Mouse (Mus musculus): ENCODE data around the gene Arhgap15.

Gene Arhgap15

GRCm38 (mm10) chr2:43923863-43924340, 175.3 kb downstream of the Arhgap15 start:
- DNase-seq (ENCODE audit: low read depth, low spot score), result no peak

DNA sequence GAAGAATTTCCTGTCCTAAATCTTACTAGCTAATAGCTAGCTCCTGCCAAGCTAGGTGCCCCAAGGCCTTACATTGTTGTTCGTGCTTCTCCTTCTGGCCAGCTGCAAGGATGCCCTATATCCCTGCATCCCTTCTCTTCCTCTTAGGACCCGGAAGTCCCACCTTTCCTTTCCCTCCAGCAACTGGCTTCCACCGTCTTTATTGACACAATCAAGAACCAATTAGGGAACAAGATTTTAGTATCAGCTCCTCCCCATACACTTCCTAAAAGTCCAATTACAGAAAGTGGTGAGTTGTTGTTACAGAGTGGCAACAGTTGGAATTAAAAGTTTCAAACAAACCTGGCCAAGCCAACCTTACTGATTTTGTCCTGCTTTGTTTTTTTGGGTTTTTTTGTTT, 183.1 kb downstream of the Arhgap15 start:
- DNase-seq (ENCODE audit: low read depth, low spot score), result peak; percentile 95

DNA sequence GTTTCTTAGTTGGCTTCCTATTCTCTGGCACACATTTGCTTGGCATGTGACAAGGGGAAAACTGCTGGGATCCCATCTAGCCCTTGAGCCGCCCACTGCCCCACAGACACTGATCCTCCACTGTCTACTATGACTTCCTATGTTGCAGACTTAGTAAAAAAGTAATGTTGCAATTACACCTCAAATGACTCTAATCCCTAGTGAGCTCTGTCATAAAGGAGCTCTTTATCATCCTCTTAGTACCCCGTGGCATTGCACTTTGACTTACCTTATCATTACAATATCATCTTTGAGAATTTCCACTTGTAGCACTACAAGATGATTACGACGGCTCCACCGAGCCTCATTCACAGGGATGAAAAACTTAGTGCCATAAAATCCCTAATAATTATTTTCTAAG, 190.6 kb downstream of the Arhgap15 start:
- no peak for DNase-seq (ENCODE audit: low read depth, low spot score)

- DNase-seq (ENCODE audit: low read depth, low spot score), result no peak
These were observed 197.1 kb downstream of the Arhgap15 start for GRCm38 (mm10) chr2:43945679-43946078.

- DNase-seq (ENCODE audit: low read depth, low spot score), result no peak
These were observed 201.3 kb downstream of the Arhgap15 start for GRCm38 (mm10) chr2:43949775-43950492.

GRCm38 (mm10) chr2:43950741-43951140, 202.1 kb downstream of the Arhgap15 start:
- no peak for DNase-seq (ENCODE audit: low read depth, low spot score)

DNA sequence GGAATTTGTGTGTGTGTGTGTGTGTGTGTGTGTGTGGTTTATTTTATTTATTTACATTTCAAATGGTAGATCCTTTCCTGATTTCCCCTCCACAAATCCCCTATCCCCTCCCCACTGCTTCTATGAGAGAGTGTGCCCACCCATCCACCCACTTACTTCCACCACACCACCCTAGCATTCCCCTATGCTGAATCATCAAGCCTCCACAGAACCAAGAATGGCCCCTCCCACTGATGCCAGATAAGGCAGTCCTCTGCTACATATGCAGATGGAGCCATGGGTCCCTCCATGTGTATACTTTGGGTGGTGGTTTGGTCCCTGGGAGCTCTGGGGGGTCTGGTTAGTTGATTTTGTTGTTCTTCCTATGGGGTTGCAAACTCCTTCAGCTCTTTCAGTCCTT, 210.6 kb downstream of the Arhgap15 start:
- DNase-seq (ENCODE audit: low read depth, low spot score), result no peak

GRCm38 (mm10) chr2:43962466-43962865, 213.8 kb downstream of the Arhgap15 start:
- no peak for DNase-seq (ENCODE audit: low read depth, low spot score)

DNA sequence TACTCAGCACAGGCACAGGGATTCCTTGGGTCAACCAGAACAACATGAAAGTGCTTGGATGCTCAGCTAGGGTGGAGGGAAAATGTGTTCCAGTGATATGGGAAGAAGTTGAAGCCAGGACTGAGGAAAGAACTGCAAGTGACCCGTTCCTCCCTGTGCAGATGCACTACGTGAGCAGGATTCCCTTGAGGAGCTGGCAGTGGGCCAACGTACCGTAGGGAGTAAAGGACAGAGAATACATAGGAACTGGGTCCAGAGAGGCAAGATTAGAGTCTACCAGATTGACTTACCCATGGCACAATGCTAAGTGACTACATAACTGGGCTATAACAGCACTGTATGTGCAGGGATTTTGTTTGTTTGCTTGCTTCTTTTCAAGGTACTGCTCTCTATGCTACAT, 220.0 kb downstream of the Arhgap15 start:
- DNase-seq (ENCODE audit: low read depth, low spot score), result no peak

- DNase-seq (ENCODE audit: low read depth, low spot score), result no peak
These were observed 229.1 kb downstream of the Arhgap15 start for GRCm38 (mm10) chr2:43977732-43978131.

DNA sequence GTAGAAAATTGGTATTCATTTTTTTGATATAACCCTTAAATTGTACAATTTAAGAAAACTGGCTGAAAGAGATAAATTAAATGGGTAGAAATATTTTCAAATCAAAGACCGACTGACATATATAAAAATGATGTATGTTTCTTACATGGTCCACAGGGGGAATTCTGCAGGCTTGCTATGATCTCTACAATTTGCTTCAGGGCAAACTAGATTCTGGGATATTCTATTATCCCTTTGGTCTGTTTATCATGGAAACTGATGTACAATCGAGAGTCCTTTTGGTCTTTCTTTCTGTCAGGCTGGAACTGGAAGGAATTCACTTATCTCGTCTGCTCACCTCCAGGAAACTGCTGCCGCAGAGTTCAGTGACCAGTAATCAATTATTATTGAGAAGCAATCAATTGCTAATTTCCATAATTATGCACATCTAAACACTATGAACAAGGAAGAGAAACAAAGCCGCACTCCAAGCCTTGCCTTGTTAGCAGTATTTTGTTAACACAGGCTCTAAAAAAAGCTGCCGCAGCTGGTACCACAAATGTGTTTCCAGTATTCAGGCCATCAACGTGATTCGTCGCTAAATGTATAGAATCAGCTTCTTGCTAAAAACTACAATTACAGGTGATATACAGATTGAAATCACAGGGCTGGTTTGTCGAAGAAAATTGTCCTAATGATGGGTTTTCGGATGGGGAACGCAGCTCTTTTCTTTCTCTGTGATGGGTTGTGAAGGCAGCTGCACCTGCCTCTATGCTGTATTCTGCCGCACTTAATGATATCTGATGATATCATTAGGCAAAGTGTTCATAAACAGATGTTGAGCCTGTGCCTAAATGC, 229.8 kb downstream of the Arhgap15 start:
- no peak for DNase-seq (ENCODE audit: low read depth, low spot score)

GRCm38 (mm10) chr2:43986066-43986465, 237.4 kb downstream of the Arhgap15 start:
- no peak for DNase-seq (ENCODE audit: low read depth, low spot score)

GRCm38 (mm10) chr2:43987919-43988318, 239.3 kb downstream of the Arhgap15 start:
- no peak for DNase-seq (ENCODE audit: low read depth, low spot score)

DNA sequence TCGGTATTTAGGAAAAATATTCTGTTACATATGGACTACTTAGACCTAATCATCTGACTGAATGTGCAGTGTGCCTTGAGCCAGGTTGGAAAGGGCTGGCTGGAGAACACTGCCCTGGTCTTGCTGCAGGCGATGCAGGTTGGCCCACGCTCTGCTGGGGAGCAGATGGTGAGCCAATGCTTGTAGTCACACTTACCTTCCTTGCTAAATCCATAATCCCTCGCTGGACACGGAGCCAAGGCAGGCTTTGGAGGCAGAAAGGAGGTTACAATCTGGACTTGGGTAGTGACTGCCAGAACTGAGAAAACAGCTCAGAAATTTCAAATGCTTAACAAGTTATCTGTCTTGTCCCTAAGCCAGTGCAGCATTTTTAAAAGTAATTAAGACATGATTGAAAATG, 241.2 kb downstream of the Arhgap15 start:
- no peak for DNase-seq (ENCODE audit: low read depth, low spot score)

GRCm38 (mm10) chr2:43992510-43992909, 243.9 kb downstream of the Arhgap15 start:
- DNase-seq (ENCODE audit: low read depth, low spot score), result no peak

- no peak for DNase-seq (ENCODE audit: low read depth, low spot score)
These were observed 253.8 kb downstream of the Arhgap15 start for GRCm38 (mm10) chr2:44002454-44002853.

- no peak for DNase-seq (ENCODE audit: low read depth, low spot score)
These were observed 261.6 kb downstream of the Arhgap15 start for GRCm38 (mm10) chr2:44010249-44010648.

DNA sequence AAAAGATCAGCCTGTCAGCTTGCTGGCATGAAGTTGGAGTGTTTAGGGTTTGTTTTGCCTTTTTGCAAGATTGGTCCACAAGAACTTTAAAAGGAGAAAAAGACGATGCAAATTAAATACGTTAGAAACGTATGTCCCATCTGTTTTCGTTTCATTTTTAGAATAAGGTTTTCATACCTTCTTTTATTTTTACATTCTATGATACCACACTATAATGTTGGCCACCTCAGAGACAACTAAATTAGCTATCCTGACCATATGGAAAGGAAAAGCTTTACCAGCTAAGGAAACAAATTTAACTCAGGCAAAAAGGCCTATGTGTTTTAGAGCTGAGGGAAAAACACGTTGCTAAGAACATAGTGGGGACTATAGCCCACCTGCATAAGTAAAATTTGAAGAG, 264.8 kb downstream of the Arhgap15 start:
- DNase-seq (ENCODE audit: low read depth, low spot score), result no peak

DNA sequence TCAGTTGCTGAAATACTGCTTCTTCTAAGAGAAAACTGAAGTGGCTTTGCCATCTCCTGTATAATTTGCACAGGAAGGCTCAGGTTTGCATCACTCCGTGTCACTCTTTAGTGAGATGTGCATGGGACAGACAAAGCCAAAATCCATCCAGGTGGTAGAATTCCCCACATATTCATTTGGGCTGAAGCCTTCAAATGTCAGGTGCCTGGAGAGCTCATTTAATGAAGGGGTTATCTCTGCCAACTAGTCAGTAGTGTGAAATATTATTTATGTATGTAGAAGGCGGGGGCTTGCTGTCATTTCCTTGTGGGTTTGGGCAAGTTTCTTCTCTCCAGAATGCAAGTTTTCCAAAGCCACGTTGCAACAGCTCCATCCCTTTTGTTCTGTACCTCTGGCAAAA, 268.1 kb downstream of the Arhgap15 start:
- DNase-seq (ENCODE audit: low read depth, low spot score), result no peak

GRCm38 (mm10) chr2:44017405-44018026, 268.9 kb downstream of the Arhgap15 start:
- no peak for DNase-seq (ENCODE audit: low read depth, low spot score)

DNA sequence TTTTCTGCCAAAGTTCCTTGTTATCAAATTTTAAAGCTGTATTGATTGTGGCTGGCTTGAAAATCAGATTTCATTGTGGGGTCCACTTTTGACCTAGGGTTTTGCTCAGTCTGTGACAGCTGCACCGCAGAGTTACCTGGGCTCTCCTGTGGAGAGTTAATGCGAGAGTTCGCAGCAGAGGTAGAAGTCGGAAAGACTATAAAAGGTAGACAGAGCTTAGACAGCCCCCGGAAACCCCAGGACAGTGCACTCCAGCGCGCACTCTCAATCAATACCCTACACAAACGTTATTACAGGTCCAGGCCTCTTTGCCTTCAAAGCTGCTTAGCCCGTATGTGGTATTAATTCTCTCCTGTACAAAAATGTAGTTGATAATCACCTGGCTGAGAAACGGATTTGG, 269.4 kb downstream of the Arhgap15 start:
- DNase-seq (ENCODE audit: low read depth, low spot score), result no peak

DNA sequence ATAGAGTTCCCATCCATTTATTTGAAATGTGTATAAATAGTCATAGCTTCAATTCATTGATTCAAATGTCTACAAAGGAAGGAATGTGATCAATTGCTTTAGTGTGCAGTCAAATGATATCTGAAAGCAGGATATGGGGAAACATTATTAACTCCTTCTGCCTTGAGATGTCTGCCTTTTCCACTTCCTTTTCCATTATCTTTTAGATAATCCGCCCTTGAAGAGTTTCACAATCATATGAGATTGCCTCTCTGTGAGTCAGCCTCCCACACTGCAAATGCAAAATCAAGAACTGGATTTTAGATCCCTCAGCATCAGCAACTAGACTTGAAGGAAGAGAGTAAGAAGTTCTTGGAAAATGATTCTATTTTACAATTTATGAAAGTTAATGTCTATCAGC, 276.1 kb downstream of the Arhgap15 start:
- DNase-seq (ENCODE audit: low read depth, low spot score), result no peak
